ENCODE assay signal across 24 mouse cellular contexts in the genomic region with DNA sequence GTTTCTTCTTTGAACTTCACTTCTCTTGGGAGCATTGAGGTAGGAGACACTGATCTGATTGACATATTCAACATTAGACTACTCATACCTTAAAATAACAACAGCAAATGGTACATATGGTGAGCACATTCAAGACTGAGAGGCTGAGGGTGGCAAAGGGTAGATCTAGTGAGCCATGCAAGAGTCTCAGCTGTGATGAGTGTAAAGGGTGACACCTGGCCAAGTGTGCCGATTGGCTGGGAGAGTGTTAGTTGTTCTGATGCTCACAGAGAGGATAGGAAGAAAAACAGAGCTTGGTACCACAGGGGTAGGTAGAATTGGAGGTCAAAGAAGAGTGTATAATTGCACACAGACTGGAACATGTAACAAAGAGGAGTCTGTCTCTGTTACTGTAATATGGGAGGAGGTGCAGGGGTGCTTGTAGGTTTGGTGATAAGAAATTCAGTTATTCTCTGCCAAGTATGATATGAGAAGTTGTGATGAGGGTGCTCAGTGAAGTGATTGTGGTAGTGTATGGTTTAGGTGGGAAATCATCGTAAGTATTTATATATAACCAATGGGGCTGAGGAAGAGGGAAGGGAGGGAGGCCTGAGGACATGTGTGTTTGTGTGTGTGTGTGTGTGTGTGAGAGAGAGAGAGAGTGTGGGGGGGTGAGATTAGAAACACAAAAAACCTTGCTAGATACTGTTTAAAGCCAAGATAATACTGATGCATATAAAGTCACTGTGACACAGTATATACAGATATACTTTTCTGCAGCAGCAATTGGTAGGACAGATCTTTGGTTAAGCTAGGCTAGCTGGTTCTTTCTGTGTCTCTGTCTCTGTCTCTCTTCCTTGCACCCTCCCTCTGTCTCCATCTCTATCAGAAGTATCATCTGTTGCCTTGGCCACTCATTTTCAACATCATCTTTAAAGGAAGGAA.
DNase-seq lines count a peak whose midpoint lies in the region; ATAC-seq and TF ChIP-seq lines count a peak whose summit lies in the region.
"Had no signal": no experiment of that assay in that cellular context is flagged by ENCODE, and none has a peak within 500 bp of the region (broad histone marks: within the 10 kb centered on the region; RNA-seq: fewer than 3 reads in every experiment).

No protein-coding gene starts in this region.

- H3K4me2 ChIP-seq in liver, embryonic 14.5 days (ENCODE audit: low read depth), result peak overlapping the region; percentile 11
- no peak overlapping the region for H3K4me2 ChIP-seq in forebrain, postnatal 0 days (ENCODE audit: low read depth)
- no peak overlapping the region for H3K4me2 ChIP-seq in hindbrain, embryonic 11.5 days (replicated peaks; ENCODE audit: low read depth, low read length)
- H3K4me2 ChIP-seq in midbrain, embryonic 16.5 days (ENCODE audit: low read length), result no peak overlapping the region
- H3K4me2 ChIP-seq: embryonic facial prominence, embryonic 15.5 days; heart, embryonic 15.5 days; hindbrain, embryonic 15.5 days; limb, embryonic 15.5 days; neural tube, embryonic 12.5 days had no signal

- H3K27me3 ChIP-seq in megakaryocyte, embryonic 14.5 days (replicated peaks), result no peaks in the 10 kb centered on the region
- no peaks in the 10 kb centered on the region for H3K27me3 ChIP-seq in liver, embryonic 14.5 days (ENCODE audit: control insufficient read depth, insufficient read depth, low read length)
- no peaks in the 10 kb centered on the region for H3K27me3 ChIP-seq in forebrain, postnatal 0 days (ENCODE audit: insufficient read depth, low read length)
- no peaks in the 10 kb centered on the region for H3K27me3 ChIP-seq in hindbrain, embryonic 11.5 days (ENCODE audit: control insufficient read depth, insufficient read depth, low read length)
- H3K27me3 ChIP-seq in midbrain, embryonic 16.5 days (ENCODE audit: control insufficient read depth, insufficient read depth, low read depth, low read length), result no peaks in the 10 kb centered on the region
- H3K27me3 ChIP-seq: embryonic facial prominence, embryonic 15.5 days; heart, embryonic 15.5 days; hindbrain, embryonic 15.5 days; limb, embryonic 15.5 days; neural tube, embryonic 12.5 days; Patski had no signal

- no peak for ATAC-seq in megakaryocyte, adult 5-6 weeks (ENCODE audit: poor library complexity, severe bottlenecking)
- peak; percentile 86 for ATAC-seq in liver, embryonic 14.5 days (ENCODE audit: insufficient read depth)
- no peak for ATAC-seq in forebrain, postnatal 0 days
- ATAC-seq in hindbrain, embryonic 11.5 days (ENCODE audit: low FRiP score), result no peak
- ATAC-seq in midbrain, embryonic 16.5 days, result no peak
- ATAC-seq: lung, postnatal 0 days; Patski had no signal

- H3K9me3 ChIP-seq in megakaryocyte, embryonic 14.5 days, result no peaks in the 10 kb centered on the region
- H3K9me3 ChIP-seq in liver, embryonic 14.5 days (ENCODE audit: control insufficient read depth, low read length), result no peaks in the 10 kb centered on the region
- H3K9me3 ChIP-seq in forebrain, postnatal 0 days (ENCODE audit: low read length), result no peaks in the 10 kb centered on the region
- H3K9me3 ChIP-seq in hindbrain, embryonic 11.5 days (ENCODE audit: control insufficient read depth, low read length), result no peaks in the 10 kb centered on the region
- H3K9me3 ChIP-seq in midbrain, embryonic 16.5 days (replicated peaks; ENCODE audit: control insufficient read depth, low read length, poor library complexity, severe bottlenecking), result no peaks in the 10 kb centered on the region
- H3K9me3 ChIP-seq: embryonic facial prominence, embryonic 15.5 days; heart, embryonic 15.5 days; hindbrain, embryonic 15.5 days; limb, embryonic 15.5 days; neural tube, embryonic 12.5 days had no signal

- peak overlapping the region; percentile 6; the same call in 1 of the 2 replicates for H3K27ac ChIP-seq in bone marrow, adult 2 months (ENCODE audit: control insufficient read depth, insufficient read depth, low read depth, low read length, poor library complexity)
- H3K27ac ChIP-seq in liver, embryonic 14.5 days, result peak overlapping the region; percentile 37; the same call in 1 of the 2 replicates
- no peak overlapping the region for H3K27ac ChIP-seq in forebrain, postnatal 0 days (ENCODE audit: low read depth, low read length)
- no peak overlapping the region for H3K27ac ChIP-seq in hindbrain, embryonic 11.5 days (ENCODE audit: low read depth, low read length)
- H3K27ac ChIP-seq in midbrain, embryonic 16.5 days (ENCODE audit: low read length), result no peak overlapping the region
- H3K27ac ChIP-seq: embryonic facial prominence, embryonic 15.5 days; heart, embryonic 15.5 days; hindbrain, embryonic 15.5 days; limb, embryonic 15.5 days; neural tube, embryonic 12.5 days had no signal

- H3K36me3 ChIP-seq in megakaryocyte, embryonic 14.5 days (replicated peaks; ENCODE audit: low read length), result peaks cover 37% of the 10 kb centered on the region
- no peaks in the 10 kb centered on the region for H3K36me3 ChIP-seq in liver, embryonic 14.5 days (replicated peaks; ENCODE audit: control insufficient read depth, insufficient read depth, low read depth)
- H3K36me3 ChIP-seq in forebrain, postnatal 0 days (ENCODE audit: insufficient read depth), result peaks cover 8% of the 10 kb centered on the region; the same call in 1 of the 2 replicates
- no peaks in the 10 kb centered on the region for H3K36me3 ChIP-seq in hindbrain, embryonic 11.5 days (ENCODE audit: control insufficient read depth, insufficient read depth, low read length)
- no peaks in the 10 kb centered on the region for H3K36me3 ChIP-seq in midbrain, embryonic 16.5 days (ENCODE audit: control insufficient read depth, insufficient read depth, low read length)
- H3K36me3 ChIP-seq: heart, embryonic 15.5 days; hindbrain, embryonic 15.5 days had no signal

- peak; percentile 6 to 27 (median 14) for DNase-seq in liver, embryonic 14.5 days (ENCODE audit: low read depth in 3 of 3, low spot score in 3 of 3)
- peak; percentile 58 for DNase-seq in thymus, postnatal 14 days
- DNase-seq in forebrain, postnatal 0 days, result no peak
- DNase-seq in hindbrain, embryonic 11.5 days (ENCODE audit: low spot score), result no peak
- DNase-seq: adrenal gland, adult 2 months; cerebellum, adult 8-10 months; gastrocnemius, postnatal 36 days; heart, postnatal 4 days; kidney, adult 8-10 months; kidney, postnatal 10 days; left cerebral cortex, postnatal 4 days; midbrain, embryonic 14.5 days; retina, postnatal 1 day had no signal

- H3K4me3 ChIP-seq in megakaryocyte, embryonic 14.5 days (replicated peaks), result peak overlapping the region; percentile 48
- no peak overlapping the region for H3K4me3 ChIP-seq in bone marrow, adult 2 months (replicated peaks; ENCODE audit: control insufficient read depth, low read depth, low read length)
- no peak overlapping the region for H3K4me3 ChIP-seq in liver, embryonic 14.5 days (ENCODE audit: insufficient read depth in 1 of 2, low read depth in 2 of 2, low read length in 2 of 2)
- no peak overlapping the region for H3K4me3 ChIP-seq in forebrain, postnatal 0 days (ENCODE audit: low read depth, low read length)
- H3K4me3 ChIP-seq in hindbrain, embryonic 11.5 days (ENCODE audit: low read depth, low read length), result no peak overlapping the region
- no peak overlapping the region for H3K4me3 ChIP-seq in midbrain, embryonic 16.5 days (ENCODE audit: low read depth, low read length)
- H3K4me3 ChIP-seq: embryonic facial prominence, embryonic 15.5 days; heart, embryonic 15.5 days; hindbrain, embryonic 15.5 days; limb, embryonic 15.5 days; neural tube, embryonic 12.5 days had no signal

- no peak overlapping the region for H3K9ac ChIP-seq in liver, embryonic 14.5 days (replicated peaks)
- H3K9ac ChIP-seq in forebrain, postnatal 0 days, result no peak overlapping the region
- H3K9ac ChIP-seq in hindbrain, embryonic 11.5 days (ENCODE audit: low read depth, low read length), result no peak overlapping the region
- no peak overlapping the region for H3K9ac ChIP-seq in midbrain, embryonic 16.5 days (ENCODE audit: low read depth, low read length)
- H3K9ac ChIP-seq: embryonic facial prominence, embryonic 15.5 days; heart, embryonic 15.5 days; hindbrain, embryonic 15.5 days; limb, embryonic 15.5 days; neural tube, embryonic 12.5 days had no signal

- TF ChIP-seq EP300 in liver, embryonic 14.5 days (IDR thresholded peaks at IDR 0.05; ENCODE audit: low read depth), result peak; percentile 89

- 34% methylated on average over 2 of the region's 2 CpGs for WGBS in bone marrow, adult 2 months
- WGBS in liver, embryonic 14.5 days (ENCODE audit: insufficient replicate concordance), result 23% methylated on average over 2 of the region's 2 CpGs
- WGBS in forebrain, postnatal 0 days, result 91% methylated on average over 2 of the region's 2 CpGs
- 89% methylated on average over 2 of the region's 2 CpGs for whole genome bisulfite sequencing in hindbrain, embryonic 11.5 days
- WGBS in midbrain, embryonic 16.5 days, result 95% methylated on average over 2 of the region's 2 CpGs

- H3K4me1 ChIP-seq in megakaryocyte, embryonic 14.5 days, result peaks cover 69% of the 10 kb centered on the region
- H3K4me1 ChIP-seq in bone marrow, adult 2 months (ENCODE audit: control insufficient read depth, insufficient read depth, low read length), result peaks cover 11% of the 10 kb centered on the region
- H3K4me1 ChIP-seq in liver, embryonic 14.5 days (replicated peaks; ENCODE audit: control insufficient read depth in 2 of 2, insufficient read depth in 2 of 2, low read length in 1 of 2), result peaks cover 6 to 37% of the 10 kb centered on the region in 2 experiments
- no peaks in the 10 kb centered on the region for H3K4me1 ChIP-seq in forebrain, postnatal 0 days (ENCODE audit: insufficient read depth)
- H3K4me1 ChIP-seq in hindbrain, embryonic 11.5 days (replicated peaks; ENCODE audit: control insufficient read depth, insufficient read depth, low read length), result no peaks in the 10 kb centered on the region
- H3K4me1 ChIP-seq in midbrain, embryonic 16.5 days (ENCODE audit: control insufficient read depth, insufficient read depth, low read length), result peaks cover 3% of the 10 kb centered on the region; the same call in 1 of the 2 replicates
- H3K4me1 ChIP-seq: embryonic facial prominence, embryonic 15.5 days; hindbrain, embryonic 15.5 days; limb, embryonic 15.5 days; neural tube, embryonic 12.5 days had no signal

- no peak for TF ChIP-seq CTCF in bone marrow, adult 2 months (IDR thresholded peaks at IDR 0.05; ENCODE audit: control insufficient read depth, insufficient read depth, low read length)
- no peak for TF ChIP-seq CTCF in liver, embryonic 14.5 days (IDR thresholded peaks at IDR 0.05; ENCODE audit: low read depth)
- no peak for TF ChIP-seq CTCF in forebrain, postnatal 0 days (IDR thresholded peaks at IDR 0.05; ENCODE audit: low read depth)

- TF ChIP-seq POLR2A in bone marrow, adult 2 months (IDR thresholded peaks at IDR 0.05; ENCODE audit: borderline replicate concordance, control insufficient read depth, low read depth, low read length), result no peak

Comparison
In these comparisons a context has a peak if more than half of its experiments do, and no peak if none do; other contexts are left out.
1. H3K27ac ChIP-seq: peak in bone marrow, adult 2 months (single experiment) and liver, embryonic 14.5 days (single experiment); none in forebrain, postnatal 0 days (single experiment), hindbrain, embryonic 11.5 days (single experiment) and midbrain, embryonic 16.5 days (single experiment).
2. DNase-seq: peak in liver, embryonic 14.5 days (3 of 3) and thymus, postnatal 14 days (single experiment); none in forebrain, postnatal 0 days (single experiment) and hindbrain, embryonic 11.5 days (single experiment).